Mouse (Mus musculus) CD4-positive naive resting alpha-beta T cell, adult 57 days (primary cell): ENCODE data around the gene Krt16. TPM values are rescaled to one million over a fixed set of nuclear protein-coding genes. Genes with fewer than 3 reads are reported as not detected.

Experiments used
- total RNA-seq: library from RNA; stranded (reverse); gene quantifications from one replicate; pipeline ENCODE4 v1.2.4, GENCODE M21; 2023

Gene Krt16
- not detected for total RNA-seq

GRCm38 (mm10) chr11:100248852-100249465 lies at the start of gene Krt16:
TSS of gene Krt16 (minus strand) at chr11:100248902.

GRCm38 (mm10) chr11:100269821-100270332 lies 21.2 kb upstream of the Krt16 start, which contains the start of gene Krt42:
TSS of gene Krt42 (minus strand) at chr11:100269871.

GRCm38 (mm10) chr11:100260514-100261234 lies 12.0 kb upstream of the Krt16 start, which contains the start of gene Krt17:
TSS of gene Krt17 (minus strand) at chr11:100261029.

DNA sequence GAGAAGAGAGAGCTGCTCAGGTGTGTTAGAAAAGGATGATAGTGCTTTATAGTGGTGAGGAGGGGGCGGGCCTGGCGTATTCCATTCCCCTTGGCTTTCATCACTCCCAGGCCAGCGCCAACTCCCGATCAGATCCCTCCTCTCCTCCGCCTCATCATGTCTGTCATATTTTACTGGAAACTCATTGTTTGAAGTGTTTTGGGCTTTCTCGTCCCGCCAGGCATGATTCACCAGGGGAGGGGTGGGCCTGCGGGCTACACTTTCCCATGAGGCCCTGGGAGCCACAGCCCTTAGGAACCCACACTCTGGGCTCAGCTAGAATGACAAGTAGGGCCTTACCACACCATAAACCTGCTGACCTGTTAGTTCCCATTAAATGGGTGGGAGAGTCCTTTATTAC lies 41.2 kb downstream of the Krt16 start, which contains the start of gene Krt14:
Gene Krt14 (minus strand): TSS at position 51 of the 400 bp plus-strand sequence.

Other genes with a start within 250 kb of the Krt16 start
- gene Krt33a, start 232.7 kb downstream of the Krt16 start, total RNA-seq, result not detected
- not detected for gene Krt33b, start 219.0 kb downstream of the Krt16 start, total RNA-seq
- gene Krt34, start 207.3 kb downstream of the Krt16 start, total RNA-seq, result not detected
- gene Krt31, start 198.4 kb downstream of the Krt16 start, total RNA-seq, result not detected
- not detected for gene Krt32, start 160.7 kb downstream of the Krt16 start, total RNA-seq
- gene Krt35, start 152.7 kb downstream of the Krt16 start, total RNA-seq, result not detected
- not detected for gene Krt36, start 143.3 kb downstream of the Krt16 start, total RNA-seq
- not detected for gene Krt13, start 127.3 kb downstream of the Krt16 start, total RNA-seq
- gene Krt15, start 113.0 kb downstream of the Krt16 start, total RNA-seq, result not detected
- gene Krt19, start 100.2 kb downstream of the Krt16 start, total RNA-seq, result 4.8 TPM
- not detected for gene Krt9, start 55.7 kb downstream of the Krt16 start, total RNA-seq
- not detected for gene Krt14, start 41.4 kb downstream of the Krt16 start, total RNA-seq
- not detected for gene Krt17, start 12.1 kb upstream of the Krt16 start, total RNA-seq
- not detected for gene Krt42, start 21.0 kb upstream of the Krt16 start, total RNA-seq
- 2,248 TPM for gene Eif1, start 71.0 kb upstream of the Krt16 start, total RNA-seq
- not detected for gene Gast, start 85.5 kb upstream of the Krt16 start, total RNA-seq
- gene Hap1, start 107.2 kb upstream of the Krt16 start, total RNA-seq, result 0.86 TPM
- gene Jup, start 148.9 kb upstream of the Krt16 start, total RNA-seq, result 13.5 TPM
- gene P3h4, start 165.9 kb upstream of the Krt16 start, total RNA-seq, result 0.35 TPM
- gene Fkbp10, start 166.8 kb upstream of the Krt16 start, total RNA-seq, result 1.8 TPM
- gene Nt5c3b, start 192.9 kb upstream of the Krt16 start, total RNA-seq, result 91.2 TPM
- gene Klhl10, start 193.0 kb upstream of the Krt16 start, total RNA-seq, result 2.0 TPM
- 27.2 TPM for gene Klhl11, start 223.8 kb upstream of the Krt16 start, total RNA-seq